Mouse (Mus musculus): ENCODE results near the gene Arcn1.

The Arcn1 gene

GRCm38 (mm10) chr9:44720358-44721153, 47.1 kb downstream of the Arcn1 start:
- peak; percentile 58 for DNase-seq (ENCODE audit: low read depth, low spot score)

- DNase-seq (ENCODE audit: low read depth, low spot score): no peak
These were observed 47.9 kb downstream of the Arcn1 start for GRCm38 (mm10) chr9:44719632-44720357.

- DNase-seq (ENCODE audit: low read depth, low spot score): no peak
These were observed 48.6 kb downstream of the Arcn1 start for GRCm38 (mm10) chr9:44718937-44719631.

GRCm38 (mm10) chr9:44717822-44718242, 49.8 kb downstream of the Arcn1 start:
- DNase-seq (ENCODE audit: low read depth, low spot score): no peak

GRCm38 (mm10) chr9:44716997-44717821, 50.4 kb downstream of the Arcn1 start:
- DNase-seq (ENCODE audit: low read depth, low spot score): peak; percentile 77

- DNase-seq (ENCODE audit: low read depth, low spot score): no peak
These were observed 51.8 kb downstream of the Arcn1 start for GRCm38 (mm10) chr9:44715705-44716362.

GRCm38 (mm10) chr9:44715109-44715508, 52.5 kb downstream of the Arcn1 start:
- no peak for DNase-seq (ENCODE audit: low read depth, low spot score)

- DNase-seq (ENCODE audit: low read depth, low spot score): no peak
These were observed 54.1 kb downstream of the Arcn1 start for GRCm38 (mm10) chr9:44713574-44713973.

GRCm38 (mm10) chr9:44713080-44713479, 54.6 kb downstream of the Arcn1 start:
- no peak for DNase-seq (ENCODE audit: low read depth, low spot score)

- no peak for DNase-seq (ENCODE audit: low read depth, low spot score)
These were observed 56.0 kb downstream of the Arcn1 start for GRCm38 (mm10) chr9:44711602-44712001.

GRCm38 (mm10) chr9:44710213-44710612, 57.4 kb downstream of the Arcn1 start:
- no peak for DNase-seq (ENCODE audit: low read depth, low spot score)

- DNase-seq (ENCODE audit: low read depth, low spot score): peak; percentile 65
These were observed 58.0 kb downstream of the Arcn1 start for GRCm38 (mm10) chr9:44709600-44709999.

GRCm38 (mm10) chr9:44708925-44709324, 58.7 kb downstream of the Arcn1 start:
- no peak for DNase-seq (ENCODE audit: low read depth, low spot score)

- DNase-seq (ENCODE audit: low read depth, low spot score): peak; percentile 65
These were observed 59.2 kb downstream of the Arcn1 start for GRCm38 (mm10) chr9:44708429-44708765.

GRCm38 (mm10) chr9:44707749-44708428, 59.8 kb downstream of the Arcn1 start:
- no peak for DNase-seq (ENCODE audit: low read depth, low spot score)

GRCm38 (mm10) chr9:44699730-44700129, 67.9 kb downstream of the Arcn1 start:
- DNase-seq (ENCODE audit: low read depth, low spot score): no peak

GRCm38 (mm10) chr9:44699196-44699595, 68.4 kb downstream of the Arcn1 start:
- DNase-seq (ENCODE audit: low read depth, low spot score): no peak

- no peak for DNase-seq (ENCODE audit: low read depth, low spot score)
These were observed 69.8 kb downstream of the Arcn1 start for GRCm38 (mm10) chr9:44697866-44698265.

- DNase-seq (ENCODE audit: low read depth, low spot score): no peak
These were observed 74.6 kb downstream of the Arcn1 start for GRCm38 (mm10) chr9:44693071-44693470.

Measured in CD4-positive helper T cell, adult 2 months (primary cell).